Mouse (Mus musculus): ENCODE data around the gene B3gnt6.

Gene B3gnt6

GRCm38 (mm10) chr7:98178560-98179231, 20.6 kb downstream of the B3gnt6 start:
- in situ Hi-C loops (cut with MboI; ENCODE audit: low pct_unique_long_range_greater_than_20kb in 1 of 2, low sequenced_read_pairs in 2 of 2, unreplicated experiment in 1 of 2), result no loop called here

GRCm38 (mm10) chr7:98177929-98178559, 21.2 kb downstream of the B3gnt6 start, which contains the start of gene Capn5:
TSS of gene Capn5 (minus strand) at chr7:98178274.
- in situ Hi-C loops (cut with MboI; ENCODE audit: low pct_unique_long_range_greater_than_20kb in 1 of 2, low sequenced_read_pairs in 2 of 2, unreplicated experiment in 1 of 2), result no loop called here

DNA sequence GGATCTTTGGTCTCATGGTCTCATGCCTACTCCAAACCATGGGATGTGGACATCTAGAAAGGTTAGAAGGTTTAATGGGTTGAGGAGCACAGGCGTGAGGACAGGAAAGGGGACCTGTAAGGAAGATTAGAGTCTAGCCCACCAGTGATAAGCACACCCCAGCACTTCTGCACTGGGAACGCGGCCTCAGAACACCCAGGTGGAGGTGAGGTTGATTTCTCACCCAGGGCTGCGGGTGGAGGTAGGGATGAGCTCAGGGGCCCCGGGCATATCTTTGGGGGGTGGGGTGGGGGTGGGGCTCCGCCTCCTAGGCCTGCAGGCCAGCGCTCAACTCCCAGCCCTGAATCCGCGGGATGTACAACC, 21.7 kb downstream of the B3gnt6 start:
- in situ Hi-C loops (cut with MboI; ENCODE audit: low pct_unique_long_range_greater_than_20kb in 1 of 2, low sequenced_read_pairs in 2 of 2, unreplicated experiment in 1 of 2), result no loop called here

DNA sequence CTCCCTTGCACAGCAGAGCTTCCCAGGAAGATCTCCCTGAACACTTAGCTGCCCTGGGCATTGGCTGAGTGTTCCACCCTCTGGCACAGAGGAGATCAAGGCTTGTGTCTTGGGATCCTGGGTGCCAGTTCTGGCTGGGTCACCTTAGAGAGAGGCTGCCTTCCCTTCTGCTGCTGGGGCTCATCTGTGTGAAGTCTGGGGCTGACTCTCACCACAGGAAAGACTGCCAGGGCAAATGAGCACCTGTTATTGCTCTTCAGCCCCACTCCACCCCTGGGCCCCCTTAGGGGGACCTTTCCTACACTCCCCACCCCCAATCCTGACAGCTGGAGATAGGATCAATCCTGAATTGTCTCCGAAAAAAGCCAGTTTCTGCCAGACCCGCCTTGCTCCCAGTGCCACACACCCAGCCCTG, 22.2 kb downstream of the B3gnt6 start:
- in situ Hi-C loops (cut with MboI; ENCODE audit: low pct_unique_long_range_greater_than_20kb in 1 of 2, low sequenced_read_pairs in 2 of 2, unreplicated experiment in 1 of 2), result no loop called here

GRCm38 (mm10) chr7:98176322-98177070, 22.8 kb downstream of the B3gnt6 start:
- in situ Hi-C loops (cut with MboI; ENCODE audit: low pct_unique_long_range_greater_than_20kb in 1 of 2, low sequenced_read_pairs in 2 of 2, unreplicated experiment in 1 of 2), result no loop called here

- in situ Hi-C loops (cut with MboI; ENCODE audit: low pct_unique_long_range_greater_than_20kb in 1 of 2, low sequenced_read_pairs in 2 of 2, unreplicated experiment in 1 of 2), result no loop called here
Measured at GRCm38 (mm10) chr7:98174883-98175755, 24.2 kb downstream of the B3gnt6 start.

- in situ Hi-C loops (cut with MboI; ENCODE audit: low pct_unique_long_range_greater_than_20kb in 1 of 2, low sequenced_read_pairs in 2 of 2, unreplicated experiment in 1 of 2), result no loop called here
Measured at GRCm38 (mm10) chr7:98173408-98173807, 25.9 kb downstream of the B3gnt6 start.

DNA sequence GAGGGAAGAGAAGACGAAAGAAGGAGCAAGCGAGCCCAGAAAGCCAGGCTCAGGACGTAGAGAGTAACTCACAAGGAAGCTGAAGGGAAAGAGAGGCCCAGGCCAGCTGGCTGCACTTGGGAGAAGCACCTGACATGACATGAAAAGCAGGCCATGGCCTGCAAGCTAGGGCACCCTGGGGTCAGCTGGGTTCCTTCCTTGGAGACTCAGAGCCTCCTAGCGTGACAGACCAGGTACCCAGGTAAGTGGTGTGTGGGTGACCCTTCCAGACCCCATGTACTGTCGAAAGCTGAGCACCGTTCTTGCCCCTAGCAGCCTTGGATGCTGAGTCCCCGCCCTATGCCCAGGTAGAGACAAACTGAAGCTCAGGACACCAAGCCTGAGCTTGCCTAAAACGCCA, 26.6 kb downstream of the B3gnt6 start:
- in situ Hi-C loops (cut with MboI; ENCODE audit: low pct_unique_long_range_greater_than_20kb in 1 of 2, low sequenced_read_pairs in 2 of 2, unreplicated experiment in 1 of 2), result no loop called here

- in situ Hi-C loops (cut with MboI; ENCODE audit: low pct_unique_long_range_greater_than_20kb in 1 of 2, low sequenced_read_pairs in 2 of 2, unreplicated experiment in 1 of 2), result no loop called here
Measured at GRCm38 (mm10) chr7:98171141-98172073, 27.9 kb downstream of the B3gnt6 start.

DNA sequence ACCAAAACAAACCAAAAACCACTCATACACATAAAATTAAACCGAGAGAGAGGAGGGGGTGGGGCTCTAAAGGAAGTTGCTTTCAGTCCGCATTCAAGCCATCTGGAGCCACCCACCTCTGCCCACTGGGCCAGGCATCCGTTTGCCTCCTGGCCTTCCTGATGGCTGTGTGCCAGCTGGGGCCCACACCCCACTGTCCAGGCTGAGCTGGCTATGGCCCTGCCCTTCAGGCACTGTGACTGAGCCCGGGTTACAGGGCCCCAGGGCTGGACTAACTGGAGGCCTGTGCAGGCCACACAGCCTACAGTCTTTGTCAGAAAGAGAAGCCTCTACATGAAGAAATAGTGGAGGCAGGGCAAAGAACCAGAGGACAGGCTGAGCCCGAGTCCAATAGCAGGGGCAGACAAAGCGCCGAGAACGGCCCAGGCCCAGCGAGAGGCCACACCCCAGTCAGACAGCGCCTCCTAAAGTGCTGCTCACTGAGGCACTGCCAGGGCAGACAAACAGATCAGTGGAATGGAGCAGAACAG, 34.2 kb downstream of the B3gnt6 start:
- in situ Hi-C loops (cut with MboI; ENCODE audit: low pct_unique_long_range_greater_than_20kb in 1 of 2, low sequenced_read_pairs in 2 of 2, unreplicated experiment in 1 of 2), result no loop called here

DNA sequence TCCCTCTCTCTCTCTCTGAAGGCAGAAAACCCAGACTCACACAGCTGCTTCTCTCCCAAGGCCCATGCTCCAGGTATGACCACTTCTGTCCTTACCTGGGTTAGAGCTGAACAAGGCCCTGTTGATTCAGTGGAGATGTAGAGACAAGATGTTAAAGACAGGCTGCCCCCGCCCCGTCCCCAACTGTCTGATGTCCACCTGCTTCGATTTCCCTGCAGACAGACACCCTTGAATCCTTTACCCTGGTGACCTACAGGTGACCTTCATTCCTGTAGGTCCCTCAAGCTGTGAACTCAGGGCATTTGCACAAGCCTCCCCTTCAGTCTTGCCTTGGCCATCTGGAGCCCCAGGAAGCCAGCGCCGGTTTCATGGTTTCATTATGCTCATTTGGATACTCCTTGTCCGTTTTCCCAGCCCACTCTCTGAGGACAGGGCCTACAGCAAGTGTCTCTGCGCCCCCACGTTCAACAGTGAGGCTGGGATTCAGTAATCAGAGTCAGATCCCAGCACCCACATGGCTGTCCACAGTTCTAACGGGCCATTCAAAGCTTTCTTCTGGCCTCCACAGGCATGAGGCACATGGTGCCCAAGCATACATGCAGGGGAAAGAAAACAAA, 34.8 kb downstream of the B3gnt6 start:
- in situ Hi-C loops (cut with MboI; ENCODE audit: low pct_unique_long_range_greater_than_20kb in 1 of 2, low sequenced_read_pairs in 2 of 2, unreplicated experiment in 1 of 2), result no loop called here

DNA sequence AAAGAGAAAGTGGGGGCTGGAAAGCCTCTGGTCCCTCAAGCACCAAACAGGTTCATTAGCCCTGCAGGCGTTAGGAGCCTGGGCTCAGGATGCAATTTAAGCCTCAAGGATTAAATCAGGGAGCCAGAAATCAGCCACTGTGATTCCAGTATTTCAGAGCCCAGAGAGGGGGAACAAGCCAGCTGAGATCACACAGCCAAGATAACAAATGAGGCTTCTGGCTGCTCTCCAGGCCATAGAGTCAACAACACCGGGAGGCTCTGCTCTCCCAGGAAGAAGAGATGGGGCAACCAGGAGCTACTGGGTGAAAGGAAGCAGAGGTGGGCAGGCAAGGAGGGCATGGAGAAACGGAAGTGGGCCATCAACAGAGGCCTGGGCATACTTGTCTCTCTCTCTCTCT, 35.6 kb downstream of the B3gnt6 start:
- in situ Hi-C loops (cut with MboI; ENCODE audit: low pct_unique_long_range_greater_than_20kb in 1 of 2, low sequenced_read_pairs in 2 of 2, unreplicated experiment in 1 of 2), result no loop called here

- in situ Hi-C loops (cut with MboI; ENCODE audit: low pct_unique_long_range_greater_than_20kb in 1 of 2, low sequenced_read_pairs in 2 of 2, unreplicated experiment in 1 of 2), result no loop called here
Measured at GRCm38 (mm10) chr7:98162239-98162638, 37.0 kb downstream of the B3gnt6 start.

- in situ Hi-C loops (cut with MboI; ENCODE audit: low pct_unique_long_range_greater_than_20kb in 1 of 2, low sequenced_read_pairs in 2 of 2, unreplicated experiment in 1 of 2), result no loop called here
Measured at GRCm38 (mm10) chr7:98160041-98160740, 39.1 kb downstream of the B3gnt6 start.

- in situ Hi-C loops (cut with MboI; ENCODE audit: low pct_unique_long_range_greater_than_20kb in 1 of 2, low sequenced_read_pairs in 2 of 2, unreplicated experiment in 1 of 2), result no loop called here
Measured at GRCm38 (mm10) chr7:98158481-98158880, 40.8 kb downstream of the B3gnt6 start.

DNA sequence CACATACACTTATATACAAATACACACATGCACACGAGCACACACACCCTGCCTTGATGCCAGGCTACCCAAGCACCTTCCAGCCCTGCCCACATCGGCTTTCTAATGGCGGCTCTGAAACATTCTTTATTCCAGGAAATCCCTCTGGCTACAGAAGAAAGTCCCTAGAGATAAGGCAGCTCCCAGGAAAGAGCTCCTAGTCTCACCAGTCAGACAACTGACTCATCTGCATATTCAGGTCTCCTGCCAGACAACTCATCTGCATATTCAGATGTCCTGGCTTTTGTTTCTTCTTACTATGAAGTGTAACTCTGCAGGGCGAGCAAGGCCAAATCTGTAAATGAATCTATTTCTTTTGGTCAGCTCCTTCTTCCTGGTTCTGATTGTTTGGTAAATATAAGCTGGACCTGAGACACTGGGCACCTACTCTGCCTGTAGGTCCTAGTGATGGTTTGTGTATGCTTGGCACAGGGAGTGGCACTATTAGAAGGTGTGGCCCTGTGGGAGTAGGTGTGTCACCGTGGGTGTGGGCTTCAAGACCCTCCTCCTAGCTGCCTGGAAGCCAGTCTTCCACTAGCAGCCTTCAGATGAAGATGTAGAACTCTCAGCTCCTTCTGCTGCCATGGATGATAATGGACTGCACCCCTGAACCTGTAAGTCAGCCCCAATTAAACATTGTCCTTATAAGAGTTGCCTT, 41.5 kb downstream of the B3gnt6 start:
- in situ Hi-C loops (cut with MboI; ENCODE audit: low pct_unique_long_range_greater_than_20kb in 1 of 2, low sequenced_read_pairs in 2 of 2, unreplicated experiment in 1 of 2), result no loop called here
